Mouse (Mus musculus) embryo, embryonic 11.5 days (tissue): ENCODE measurements at regions not wholly inside any gene's neighbourhood (a gene's known extent, or its start where the extent isn't known, plus 50 kb on each side); places are given as distances from the start of the nearest gene placed in this dataset.

Source experiments
- DNase-seq: peaks from one replicate; pipeline ENCODE4 v3.0.0-alpha.2; 2012; ENCODE audit warnings: low read depth, low spot score

GRCm38 (mm10) chr11:44340531-44340930, 59.3 kb upstream of the Il12b start:
- DNase-seq: no peak

GRCm38 (mm10) chr11:44348308-44348707, 51.6 kb upstream of the Il12b start:
- DNase-seq: no peak

GRCm38 (mm10) chr11:44349546-44349945, 50.3 kb upstream of the Il12b start:
- no peak for DNase-seq
